ENCODE assay signal across 27 mouse cellular contexts in genomic region chr6:148318736-148319135, GRCm38 (mm10).
A peak's percentile ranks its signal among the peaks of the same experiment; 100 is the strongest.
DNase-seq lines count a peak whose midpoint lies in the region; ATAC-seq and TF ChIP-seq lines count a peak whose summit lies in the region.
"Had no signal": no experiment of that assay in that cellular context is flagged by ENCODE, and none has a peak within 500 bp of the region (broad histone marks: within the 10 kb centered on the region; RNA-seq: fewer than 3 reads in every experiment).

No protein-coding gene starts in this region.

- no peak overlapping the region for H3K9ac ChIP-seq in embryonic facial prominence, embryonic 14.5 days (ENCODE audit: low read depth, low read length)
- H3K9ac ChIP-seq in kidney, postnatal 0 days (ENCODE audit: low read depth, low read length): no peak overlapping the region
- no peak overlapping the region for H3K9ac ChIP-seq in intestine, embryonic 15.5 days
- H3K9ac ChIP-seq: embryonic facial prominence, embryonic 15.5 days; forebrain, embryonic 15.5 days; hindbrain, embryonic 14.5 days; limb, embryonic 15.5 days; liver, embryonic 14.5 days; midbrain, embryonic 15.5 days; neural tube, embryonic 13.5 days had no signal

- no peak overlapping the region for H3K4me2 ChIP-seq in embryonic facial prominence, embryonic 14.5 days (ENCODE audit: low read depth, low read length)
- no peak overlapping the region for H3K4me2 ChIP-seq in kidney, postnatal 0 days (ENCODE audit: low read length)
- H3K4me2 ChIP-seq in intestine, embryonic 15.5 days (replicated peaks): no peak overlapping the region
- H3K4me2 ChIP-seq: embryonic facial prominence, embryonic 15.5 days; forebrain, embryonic 15.5 days; hindbrain, embryonic 14.5 days; limb, embryonic 15.5 days; midbrain, embryonic 15.5 days; neural tube, embryonic 13.5 days had no signal

- H3K27ac ChIP-seq in embryonic facial prominence, embryonic 14.5 days (replicated peaks; ENCODE audit: low read depth, low read length): no peak overlapping the region
- no peak overlapping the region for H3K27ac ChIP-seq in embryonic facial prominence, embryonic 10.5 days (replicated peaks)
- H3K27ac ChIP-seq in kidney, postnatal 0 days: no peak overlapping the region
- H3K27ac ChIP-seq in intestine, embryonic 15.5 days: no peak overlapping the region
- H3K27ac ChIP-seq: embryonic facial prominence, embryonic 15.5 days; forebrain, embryonic 15.5 days; hindbrain, embryonic 14.5 days; limb, embryonic 15.5 days; liver, embryonic 14.5 days; macrophage; midbrain, embryonic 15.5 days; neural tube, embryonic 13.5 days had no signal

- no peak overlapping the region for H3K4me3 ChIP-seq in embryonic facial prominence, embryonic 14.5 days (ENCODE audit: low read depth, low read length)
- no peak overlapping the region for H3K4me3 ChIP-seq in embryonic facial prominence, embryonic 10.5 days
- H3K4me3 ChIP-seq in kidney, postnatal 0 days (replicated peaks; ENCODE audit: low read depth, low read length): no peak overlapping the region
- no peak overlapping the region for H3K4me3 ChIP-seq in intestine, embryonic 15.5 days (replicated peaks)
- H3K4me3 ChIP-seq: embryonic facial prominence, embryonic 15.5 days; forebrain, embryonic 15.5 days; limb, embryonic 15.5 days; midbrain, embryonic 15.5 days; myocyte; neural tube, embryonic 13.5 days had no signal

- peak; percentile 60 for DNase-seq in embryonic facial prominence, embryonic 14.5 days (ENCODE audit: low spot score)
- no peak for DNase-seq in embryonic facial prominence, embryonic 10.5 days (ENCODE audit: low spot score)
- peak; percentile 74 for DNase-seq in kidney, postnatal 0 days (ENCODE audit: low spot score)
- no peak for DNase-seq in kidney, adult 8-10 months
- DNase-seq in 3134 (ENCODE audit: extremely low read depth, insufficient read length, low spot score): peak; percentile 11
- DNase-seq: adrenal gland, postnatal 10 days; cerebellum, adult 2 months; cerebellum, postnatal 25 days; embryo, embryonic 11 days; heart, postnatal 36 days; retina, postnatal 1 day; right cerebral cortex, postnatal 25 days; spleen, adult 18-20 months; thymus, postnatal 25 days had no signal

- no peak for ATAC-seq in embryonic facial prominence, embryonic 14.5 days (ENCODE audit: low read depth)
- ATAC-seq in kidney, postnatal 0 days (replicated peaks; ENCODE audit: low FRiP score, low read depth): no peak; the same call in 1 of the 2 replicates
- ATAC-seq in intestine, embryonic 15.5 days: peak; percentile 15; the same call in 1 of the 2 replicates
- no peak for ATAC-seq in monocyte, adult 5-6 weeks (replicated peaks; ENCODE audit: insufficient number of reproducible peaks, low FRiP score, low TSS enrichment, poor library complexity, severe bottlenecking)
- ATAC-seq: CD4-positive, CD25-positive, alpha-beta regulatory T cell, adult 4 months; forebrain, embryonic 15.5 days; inflammation-experienced regulatory T-cells, adult 6 months; midbrain, embryonic 15.5 days had no signal

- peaks cover 12% of the 10 kb centered on the region; the same call in 1 of the 2 replicates for H3K4me1 ChIP-seq in embryonic facial prominence, embryonic 14.5 days (ENCODE audit: control insufficient read depth, insufficient read depth, low read length)
- H3K4me1 ChIP-seq in embryonic facial prominence, embryonic 10.5 days: no peaks in the 10 kb centered on the region
- no peaks in the 10 kb centered on the region for H3K4me1 ChIP-seq in kidney, postnatal 0 days (replicated peaks; ENCODE audit: insufficient read depth, low read length)
- H3K4me1 ChIP-seq in intestine, embryonic 15.5 days (replicated peaks): no peaks in the 10 kb centered on the region
- H3K4me1 ChIP-seq: embryonic facial prominence, embryonic 15.5 days; limb, embryonic 15.5 days; midbrain, embryonic 15.5 days; neural tube, embryonic 13.5 days had no signal

- TF ChIP-seq CTCF in kidney, postnatal 0 days (IDR thresholded peaks at IDR 0.05; ENCODE audit: low read depth): no peak

- H3K9me3 ChIP-seq in embryonic facial prominence, embryonic 14.5 days (ENCODE audit: control insufficient read depth, low read length): no peaks in the 10 kb centered on the region
- no peaks in the 10 kb centered on the region for H3K9me3 ChIP-seq in embryonic facial prominence, embryonic 10.5 days
- no peaks in the 10 kb centered on the region for H3K9me3 ChIP-seq in kidney, postnatal 0 days (replicated peaks; ENCODE audit: low read length)
- H3K9me3 ChIP-seq in intestine, embryonic 15.5 days: no peaks in the 10 kb centered on the region
- H3K9me3 ChIP-seq: embryonic facial prominence, embryonic 15.5 days; forebrain, embryonic 15.5 days; limb, embryonic 15.5 days; midbrain, embryonic 15.5 days; neural tube, embryonic 13.5 days had no signal

- H3K36me3 ChIP-seq in embryonic facial prominence, embryonic 14.5 days (ENCODE audit: control insufficient read depth, insufficient read depth, low read length): no peaks in the 10 kb centered on the region
- no peaks in the 10 kb centered on the region for H3K36me3 ChIP-seq in embryonic facial prominence, embryonic 10.5 days (replicated peaks)
- no peaks in the 10 kb centered on the region for H3K36me3 ChIP-seq in kidney, postnatal 0 days (ENCODE audit: insufficient read depth, low read length)
- H3K36me3 ChIP-seq in intestine, embryonic 15.5 days: no peaks in the 10 kb centered on the region
- H3K36me3 ChIP-seq: embryonic facial prominence, embryonic 15.5 days; forebrain, embryonic 15.5 days; limb, embryonic 15.5 days; midbrain, embryonic 15.5 days; neural tube, embryonic 13.5 days had no signal

- no peaks in the 10 kb centered on the region for H3K27me3 ChIP-seq in embryonic facial prominence, embryonic 14.5 days (replicated peaks; ENCODE audit: control insufficient read depth, insufficient read depth, low read length)
- no peaks in the 10 kb centered on the region for H3K27me3 ChIP-seq in embryonic facial prominence, embryonic 10.5 days (replicated peaks; ENCODE audit: low read depth, poor library complexity, severe bottlenecking)
- H3K27me3 ChIP-seq in kidney, postnatal 0 days (ENCODE audit: insufficient read depth, low read length): no peaks in the 10 kb centered on the region
- no peaks in the 10 kb centered on the region for H3K27me3 ChIP-seq in intestine, embryonic 15.5 days (replicated peaks)
- H3K27me3 ChIP-seq: embryonic facial prominence, embryonic 15.5 days; forebrain, embryonic 15.5 days; limb, embryonic 15.5 days; midbrain, embryonic 15.5 days; neural tube, embryonic 13.5 days had no signal

Comparison
In these comparisons a context has a peak if more than half of its experiments do, and no peak if none do; other contexts are left out.
1. DNase-seq: peak in embryonic facial prominence, embryonic 14.5 days (single experiment), kidney, postnatal 0 days (single experiment) and 3134 (single experiment); none in embryonic facial prominence, embryonic 10.5 days (single experiment) and kidney, adult 8-10 months (0 of 2).